Mouse (Mus musculus): ENCODE data around the gene Tmem119. TPM values are rescaled to one million over a fixed set of nuclear protein-coding genes. Genes with fewer than 3 reads are reported as not detected.
A peak's percentile ranks its signal among the peaks of the same experiment; 100 is the strongest.

Gene Tmem119
- 10 to 100 TPM; 22.8 to 24.0 TPM for total RNA-seq (2021)
- long read RNA-seq, experiment 1, transcript Tmem119-201 (2 exons, 2,242 nt): major isoform, 31 of 32 reads
- long read RNA-seq, experiment 1, partial matches to known transcripts: 0 of 32 reads
- long read RNA-seq, experiment 1, other reads (novel, unspliced or antisense): 1 of 32 reads
- long read RNA-seq, experiment 2, transcript Tmem119-201 (2 exons, 2,242 nt): major isoform, 48 of 52 reads
- long read RNA-seq, experiment 2, partial matches to known transcripts: 0 of 52 reads
- long read RNA-seq, experiment 2, other reads (novel, unspliced or antisense): 4 of 52 reads

GRCm38 (mm10) chr5:113800280-113800679 lies at the start of gene Tmem119:
Gene Tmem119, minus strand, starts transcription at chr5:113800516.
- Histone ChIP-seq H3K4me3 (peak within 1 kb of the TSS; percentile 17; the same call in 1 of the 2 replicates), H3K27ac (no peak within 1 kb of the TSS)
- no peak for TF ChIP-seq CTCF (conservative IDR thresholded peaks at IDR 0.05)
- no peak for DNase-seq (ENCODE audit: low spot score in 2 of 2)

GRCm38 (mm10) chr5:113847636-113848035 lies 47.3 kb upstream of the Tmem119 start:
- DNase-seq (ENCODE audit: low spot score in 2 of 2): no peak
- no peak overlapping the region for H3K27ac ChIP-seq
- no peak for TF ChIP-seq CTCF (conservative IDR thresholded peaks at IDR 0.05)
- no peak overlapping the region for H3K4me3 ChIP-seq

- Histone ChIP-seq H3K27ac (no peak overlapping the region), H3K4me3 (no peak overlapping the region)
- no peak for DNase-seq (ENCODE audit: low spot score in 2 of 2)
- TF ChIP-seq CTCF (conservative IDR thresholded peaks at IDR 0.05): no peak
Measured at GRCm38 (mm10) chr5:113846656-113847055, 46.3 kb upstream of the Tmem119 start.

- H3K27ac ChIP-seq: no peak overlapping the region
- DNase-seq (ENCODE audit: low spot score in 2 of 2): no peak
Measured at GRCm38 (mm10) chr5:113845627-113846026, 45.3 kb upstream of the Tmem119 start.

GRCm38 (mm10) chr5:113844721-113845120 lies 44.4 kb upstream of the Tmem119 start:
- peak; percentile 76 to 77 for DNase-seq (ENCODE audit: low spot score in 2 of 2)
- Histone ChIP-seq H3K27ac (peak overlapping the region; percentile 73), H3K4me3 (no peak overlapping the region)
- TF ChIP-seq CTCF (conservative IDR thresholded peaks at IDR 0.05): peak; percentile 89

More at GRCm38 (mm10) chr5:113845627-113846026, 45.3 kb upstream of the Tmem119 start:
- no peak for TF ChIP-seq CTCF (conservative IDR thresholded peaks at IDR 0.05)
- H3K4me3 ChIP-seq: no peak overlapping the region

GRCm38 (mm10) chr5:113844106-113844505 lies 43.8 kb upstream of the Tmem119 start:
- peak overlapping the region; percentile 73 for H3K27ac ChIP-seq
- DNase-seq (ENCODE audit: low spot score in 2 of 2): no peak
- no peak for TF ChIP-seq CTCF (conservative IDR thresholded peaks at IDR 0.05)
- H3K4me3 ChIP-seq: no peak overlapping the region

- no peak for TF ChIP-seq CTCF (conservative IDR thresholded peaks at IDR 0.05)
- no peak overlapping the region for H3K4me3 ChIP-seq
- no peak for DNase-seq (ENCODE audit: low spot score in 2 of 2)
- peak overlapping the region; percentile 73 for H3K27ac ChIP-seq
Measured at GRCm38 (mm10) chr5:113842906-113843305, 42.6 kb upstream of the Tmem119 start.

GRCm38 (mm10) chr5:113842244-113842643 lies 41.9 kb upstream of the Tmem119 start:
- Histone ChIP-seq H3K4me3 (no peak overlapping the region), H3K27ac (peak overlapping the region; percentile 73)
- no peak for DNase-seq (ENCODE audit: low spot score in 2 of 2)
- TF ChIP-seq CTCF (conservative IDR thresholded peaks at IDR 0.05): no peak

- no peak for DNase-seq (ENCODE audit: low spot score in 2 of 2)
- no peak for TF ChIP-seq CTCF (conservative IDR thresholded peaks at IDR 0.05)
- peak overlapping the region; percentile 73 for H3K27ac ChIP-seq
- H3K4me3 ChIP-seq: no peak overlapping the region
Measured at GRCm38 (mm10) chr5:113841243-113842225, 41.2 kb upstream of the Tmem119 start.

GRCm38 (mm10) chr5:113840443-113840842 lies 40.1 kb upstream of the Tmem119 start:
- DNase-seq (ENCODE audit: low spot score in 2 of 2): no peak
- H3K4me3 ChIP-seq: no peak overlapping the region
- no peak overlapping the region for H3K27ac ChIP-seq
- no peak for TF ChIP-seq CTCF (conservative IDR thresholded peaks at IDR 0.05)

- no peak for DNase-seq (ENCODE audit: low spot score in 2 of 2)
- TF ChIP-seq CTCF (conservative IDR thresholded peaks at IDR 0.05): no peak
Measured at GRCm38 (mm10) chr5:113836961-113837360, 36.6 kb upstream of the Tmem119 start.

GRCm38 (mm10) chr5:113833316-113833947 lies 33.1 kb upstream of the Tmem119 start:
- no peak for DNase-seq (ENCODE audit: low spot score in 2 of 2)
- no peak overlapping the region for H3K27ac ChIP-seq
- no peak for TF ChIP-seq CTCF (conservative IDR thresholded peaks at IDR 0.05)

More at GRCm38 (mm10) chr5:113836961-113837360, 36.6 kb upstream of the Tmem119 start:
- H3K27ac ChIP-seq: no peak overlapping the region
- no peak overlapping the region for H3K4me3 ChIP-seq

GRCm38 (mm10) chr5:113832490-113832901 lies 32.2 kb upstream of the Tmem119 start, which contains the start of gene Selplg:
Gene Selplg, minus strand, starts transcription at chr5:113832644.
- TF ChIP-seq CTCF (conservative IDR thresholded peaks at IDR 0.05): no peak
- no peak within 1 kb of the TSS for H3K4me3 ChIP-seq
- no peak for DNase-seq (ENCODE audit: low spot score in 2 of 2)
- no peak within 1 kb of the TSS for H3K27ac ChIP-seq

More at GRCm38 (mm10) chr5:113833316-113833947, 33.1 kb upstream of the Tmem119 start:
- no peak overlapping the region for H3K4me3 ChIP-seq
